Mouse (Mus musculus): Measurements from ENCODE around the gene Dpf2.

The Dpf2 gene

DNA sequence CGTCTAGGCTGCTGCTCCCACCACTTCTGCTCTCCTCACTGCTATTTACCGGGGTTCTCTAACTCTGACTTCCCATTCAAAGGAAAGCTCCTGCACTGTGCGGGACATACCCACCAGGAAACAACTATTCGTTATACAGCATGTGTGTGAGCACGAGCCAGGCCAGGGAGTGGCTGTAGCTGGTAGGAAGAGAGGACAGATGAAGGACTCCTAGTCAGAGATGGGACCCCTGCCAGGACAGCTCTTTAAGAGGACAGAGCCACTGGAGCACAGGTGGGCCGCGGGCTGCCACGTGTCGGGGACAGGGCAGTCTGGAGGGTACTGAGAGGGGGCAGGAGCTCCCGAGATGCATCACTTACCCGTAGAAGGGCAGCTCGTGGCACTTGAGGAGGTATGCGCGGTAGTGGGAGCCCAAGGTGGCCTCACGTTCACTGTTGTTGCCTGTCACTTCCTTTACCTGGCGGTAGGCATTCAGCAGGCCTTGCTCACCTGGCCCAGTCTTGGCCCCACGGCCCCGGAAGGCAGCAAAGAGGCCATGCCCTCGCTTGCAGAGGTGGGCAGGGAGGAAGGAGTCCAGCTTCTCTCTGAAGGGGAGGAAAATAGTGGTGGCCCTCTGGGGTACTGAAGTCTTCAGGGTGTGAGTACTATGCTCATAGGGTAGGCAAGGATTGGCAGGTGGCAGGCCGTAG is 48.0 kb downstream of the Dpf2 start:
- DNase-seq (ENCODE audit: low spot score in 2 of 2), result no peak

DNA sequence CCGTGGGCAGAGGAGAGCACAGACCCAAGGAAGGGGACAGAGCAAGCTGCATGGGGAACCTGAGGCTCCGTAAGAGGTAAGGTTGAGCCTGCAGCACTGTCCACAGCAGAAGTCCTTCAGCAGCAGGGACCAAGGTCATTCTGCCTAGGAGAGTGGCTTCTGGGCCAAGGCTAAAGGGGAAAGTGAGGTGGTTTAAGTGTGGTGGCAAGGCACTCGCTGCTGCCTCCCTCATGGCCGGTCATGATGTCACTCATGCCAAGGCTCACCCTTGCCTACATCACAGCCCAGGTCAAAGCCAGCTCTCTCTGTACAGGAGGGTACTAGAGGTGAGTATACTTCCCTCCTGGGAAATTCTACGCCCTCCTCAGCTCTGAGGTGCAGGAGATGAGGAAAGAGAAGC is 49.0 kb downstream of the Dpf2 start:
- no peak for DNase-seq (ENCODE audit: low spot score in 2 of 2)

DNA sequence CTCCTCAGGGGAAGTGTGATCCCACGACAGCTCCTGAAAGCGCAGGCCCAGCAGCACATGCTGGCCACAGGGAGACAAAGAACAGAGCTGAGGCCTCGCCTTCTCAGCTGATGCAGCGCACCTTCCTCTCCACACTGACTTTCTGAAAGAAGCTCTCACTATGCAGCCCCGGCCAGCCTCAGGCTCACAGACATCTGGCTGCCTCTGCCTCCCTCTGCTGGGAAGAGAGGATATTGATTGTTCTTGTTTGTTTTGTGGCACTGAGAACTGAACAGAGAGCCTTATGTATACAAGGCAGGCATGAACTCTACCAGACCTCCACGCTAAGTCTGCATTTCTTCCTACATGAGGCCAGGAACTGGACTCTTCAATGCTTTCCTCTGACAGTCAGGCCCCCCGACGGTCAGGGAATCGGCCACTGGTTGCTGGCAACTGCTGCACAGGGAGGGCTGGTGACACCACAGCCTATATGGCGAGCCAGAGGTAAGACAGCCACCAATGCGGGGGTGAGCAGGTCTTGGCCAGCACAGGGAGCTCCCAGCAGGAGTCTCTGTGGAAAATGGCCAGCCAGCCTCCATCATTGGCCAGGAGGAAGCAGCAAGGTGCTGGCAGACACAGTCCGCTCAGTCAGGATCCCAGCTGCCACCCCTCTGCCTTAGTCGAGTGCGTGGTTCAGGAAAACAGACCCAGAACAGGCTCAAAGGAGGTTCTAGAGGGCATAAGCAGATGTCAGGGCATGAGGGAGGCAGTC is 50.3 kb downstream of the Dpf2 start:
- no peak for DNase-seq (ENCODE audit: low spot score in 2 of 2)

DNA sequence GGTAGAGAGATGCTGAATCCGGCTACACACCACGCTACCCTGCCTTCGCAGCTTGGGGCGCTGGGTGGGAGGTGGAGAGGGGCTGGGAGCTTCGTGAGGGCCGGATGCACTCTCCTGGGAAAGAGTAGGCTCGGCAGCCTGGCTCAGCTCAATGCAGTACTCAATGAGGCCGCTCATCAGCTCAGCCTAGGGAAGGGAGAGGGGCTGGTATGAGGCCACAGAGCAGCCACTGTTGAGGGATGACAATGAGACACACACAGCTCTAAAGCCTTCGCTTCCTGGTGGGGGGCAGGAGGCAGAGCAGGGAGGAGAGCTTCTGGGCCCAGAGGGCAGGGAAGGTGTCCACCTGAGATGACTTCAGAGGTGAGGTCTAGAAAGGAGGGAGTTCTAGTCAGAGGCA is 56.2 kb downstream of the Dpf2 start:
- DNase-seq (ENCODE audit: low spot score in 2 of 2), result no peak

DNA sequence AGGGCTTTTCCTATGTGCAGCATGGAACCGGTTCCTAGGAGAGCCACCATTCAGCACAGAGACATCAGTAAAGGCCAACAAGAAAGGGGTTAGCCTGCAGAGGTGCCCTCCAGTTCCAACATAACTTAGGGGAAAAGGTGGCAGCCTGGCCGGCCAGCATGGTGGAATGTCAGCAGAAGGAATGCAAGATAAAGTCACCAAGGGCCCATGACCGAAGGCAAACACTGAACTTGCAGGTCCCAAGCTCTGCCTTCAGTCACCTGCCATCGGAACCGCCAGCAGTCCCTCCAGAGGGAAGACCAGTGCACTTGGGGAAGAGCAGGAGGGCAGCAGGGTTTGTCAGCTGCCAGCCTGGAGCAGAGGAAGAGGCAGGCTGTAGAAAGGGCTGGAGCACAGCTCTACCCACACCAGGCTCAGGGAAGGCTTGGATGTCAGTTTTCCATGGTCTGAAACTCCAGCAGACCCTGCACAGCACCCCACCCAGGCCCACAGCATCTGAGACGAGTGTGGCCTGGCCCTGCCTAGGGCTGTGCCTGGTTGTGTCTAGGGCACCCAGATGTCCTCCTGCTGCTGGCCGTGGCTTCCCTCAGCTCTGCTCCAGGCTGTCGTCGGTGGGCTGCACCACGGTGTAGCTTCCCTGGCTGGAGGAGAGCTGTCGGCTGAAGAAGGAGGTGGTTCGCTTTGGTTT is 60.6 kb downstream of the Dpf2 start:
- no peak for DNase-seq (ENCODE audit: low spot score in 2 of 2)

DNA sequence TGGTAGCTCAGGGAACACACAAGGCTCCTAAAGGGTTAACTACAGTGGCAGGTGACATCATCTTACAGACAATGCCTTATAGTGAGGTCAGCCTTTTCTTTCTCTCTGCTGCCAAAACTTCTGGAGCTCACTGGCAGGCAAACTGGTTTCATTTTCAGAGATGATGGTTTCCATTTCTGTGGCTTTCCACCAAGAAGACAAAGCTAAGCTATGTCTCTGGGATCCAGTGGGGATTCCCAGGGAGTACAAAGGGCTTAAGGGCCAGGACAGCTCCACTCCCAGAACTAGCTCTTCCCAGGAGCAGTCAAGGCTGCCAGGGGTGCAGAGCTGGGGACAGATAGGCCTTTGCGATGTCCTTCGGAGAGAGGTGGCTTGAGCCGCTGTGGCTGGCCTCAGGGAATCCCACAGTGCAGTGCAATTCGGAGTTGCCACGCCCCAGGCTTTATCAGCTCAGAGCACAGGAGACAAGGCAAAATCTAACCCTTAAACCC is 61.3 kb downstream of the Dpf2 start:
- no peak for DNase-seq (ENCODE audit: low spot score in 2 of 2)

DNA sequence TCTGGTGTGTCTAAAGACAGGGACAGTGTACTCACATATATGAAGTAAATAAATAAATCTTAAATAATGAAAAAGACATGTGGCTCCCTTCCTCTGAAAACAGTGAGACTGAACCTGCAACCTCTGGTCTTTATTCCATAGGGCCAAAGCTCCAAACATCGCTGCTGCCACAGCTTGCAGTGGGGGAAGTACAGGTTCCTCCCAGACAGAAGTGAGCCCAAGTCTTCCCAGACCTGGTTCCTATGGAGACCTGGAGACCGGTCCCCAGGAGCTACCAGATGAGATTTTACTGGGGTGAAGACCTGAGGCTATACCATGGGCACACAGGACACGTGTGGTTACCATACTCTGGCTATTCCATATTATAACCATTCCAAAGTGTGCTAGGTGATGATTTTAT is 62.0 kb downstream of the Dpf2 start:
- no peak for DNase-seq (ENCODE audit: low spot score in 2 of 2)

DNA sequence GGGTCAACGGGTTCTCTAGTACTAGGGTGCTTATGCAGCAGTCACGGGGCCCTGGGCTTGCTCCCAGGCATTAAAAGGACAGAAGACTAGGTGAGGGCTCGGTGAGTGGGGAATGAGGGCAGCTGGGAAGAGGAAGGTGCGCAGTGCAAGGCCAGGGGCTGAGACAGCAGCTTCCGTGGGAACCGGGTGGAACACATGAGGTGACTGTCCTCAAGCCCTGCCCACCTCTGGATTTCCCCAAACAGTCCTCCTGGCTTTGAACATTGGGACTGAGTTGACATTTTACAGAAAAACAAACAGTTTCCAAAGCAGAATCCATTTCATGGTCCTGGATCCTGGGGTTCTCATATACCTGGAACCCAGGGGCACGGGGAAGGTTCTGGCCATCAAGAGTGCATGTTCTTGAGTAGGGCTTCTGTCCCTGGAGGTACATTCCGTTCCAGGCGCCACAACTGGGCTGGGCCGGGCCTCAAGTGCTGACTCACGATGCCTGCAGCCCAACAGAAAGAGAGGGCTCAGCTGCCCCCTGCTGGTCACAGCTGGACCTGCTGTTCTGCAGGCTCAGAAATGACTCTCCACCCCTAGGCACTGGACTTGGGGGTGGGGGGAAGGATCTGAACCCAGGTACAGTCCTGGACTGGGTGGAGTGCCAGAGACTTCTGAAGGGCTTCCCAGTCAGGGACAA is 62.8 kb downstream of the Dpf2 start:
- peak; percentile 93 for DNase-seq (ENCODE audit: low spot score in 2 of 2)

DNA sequence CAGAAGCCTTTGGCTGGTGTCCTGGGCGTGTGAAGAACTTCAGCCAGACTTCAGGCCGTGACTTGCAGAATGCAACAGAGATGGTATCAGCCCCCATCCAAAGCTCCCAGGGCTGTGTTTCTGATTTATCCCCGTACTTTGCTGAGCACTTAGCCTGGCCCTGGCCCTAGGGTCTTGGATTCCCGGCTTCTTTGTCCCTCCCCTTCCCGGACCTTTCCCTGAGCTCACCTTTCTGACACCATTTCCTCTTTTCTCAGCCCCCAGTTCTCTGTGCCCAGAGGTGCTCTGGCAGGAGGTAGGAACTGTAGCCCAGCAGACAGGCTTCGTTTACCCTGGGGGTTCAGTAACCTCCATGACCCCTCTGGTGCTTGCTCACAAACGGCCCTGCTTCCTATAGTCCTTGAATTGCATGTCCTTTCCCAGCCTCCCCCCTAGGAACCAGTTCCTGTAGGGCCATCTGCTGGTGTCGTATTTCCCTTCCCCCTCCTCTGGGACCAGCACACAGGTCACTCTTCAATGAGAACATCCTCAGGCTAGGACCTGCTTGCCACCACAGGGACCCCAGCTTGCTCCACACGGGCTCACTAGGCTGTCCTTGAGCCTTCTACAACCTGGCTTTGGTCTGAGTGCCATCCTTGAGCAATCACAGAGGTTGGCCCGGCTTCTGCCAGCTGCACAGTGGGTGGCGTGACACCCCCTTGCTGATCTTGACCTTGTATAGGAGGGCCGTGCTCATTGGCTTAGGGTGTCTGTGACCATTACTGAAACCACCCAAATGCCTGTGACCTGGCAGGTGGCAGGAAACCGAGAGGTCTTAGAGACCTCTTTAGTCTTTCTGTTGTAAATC is 63.8 kb downstream of the Dpf2 start:
- no peak for DNase-seq (ENCODE audit: low spot score in 2 of 2)

DNA sequence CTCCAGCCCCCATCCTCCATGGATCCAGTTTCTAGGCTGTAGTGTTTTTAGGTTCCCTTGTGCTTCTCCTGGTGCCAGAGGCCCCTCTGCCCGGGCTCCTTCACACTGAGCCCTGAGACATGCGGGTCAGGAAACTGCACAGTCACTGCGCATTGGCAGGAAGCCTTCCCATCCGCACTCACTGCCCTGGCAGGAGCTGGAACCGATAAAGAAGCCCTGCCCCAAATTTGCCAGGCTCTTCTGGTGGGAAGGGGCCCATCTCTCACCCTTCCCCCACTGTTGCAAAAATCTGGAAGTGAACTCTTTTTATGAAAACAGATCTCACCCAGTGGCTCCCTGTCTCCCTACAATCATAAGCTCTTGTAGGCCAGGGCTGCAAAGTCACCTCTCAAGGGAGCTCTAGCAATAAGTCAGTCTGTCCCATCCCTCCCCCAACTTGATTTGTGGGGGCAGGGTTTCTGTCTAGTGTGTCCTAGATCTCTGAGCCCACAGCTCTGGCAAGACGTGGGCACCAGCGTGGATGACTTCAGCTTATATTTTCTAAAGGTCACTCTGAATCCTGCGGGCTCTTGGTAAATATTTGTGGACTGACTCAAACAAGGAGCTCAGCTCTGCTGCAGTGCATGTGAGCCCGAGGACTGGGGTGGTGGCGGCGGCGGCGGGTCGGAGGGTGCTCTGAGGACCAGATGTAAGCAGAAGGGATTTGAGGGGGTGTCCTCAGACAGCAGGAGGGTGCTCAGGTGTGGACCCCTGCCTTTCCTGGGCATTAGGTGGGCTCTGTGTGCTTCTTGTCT is 64.6 kb downstream of the Dpf2 start:
- no peak for DNase-seq (ENCODE audit: low spot score in 2 of 2)

DNA sequence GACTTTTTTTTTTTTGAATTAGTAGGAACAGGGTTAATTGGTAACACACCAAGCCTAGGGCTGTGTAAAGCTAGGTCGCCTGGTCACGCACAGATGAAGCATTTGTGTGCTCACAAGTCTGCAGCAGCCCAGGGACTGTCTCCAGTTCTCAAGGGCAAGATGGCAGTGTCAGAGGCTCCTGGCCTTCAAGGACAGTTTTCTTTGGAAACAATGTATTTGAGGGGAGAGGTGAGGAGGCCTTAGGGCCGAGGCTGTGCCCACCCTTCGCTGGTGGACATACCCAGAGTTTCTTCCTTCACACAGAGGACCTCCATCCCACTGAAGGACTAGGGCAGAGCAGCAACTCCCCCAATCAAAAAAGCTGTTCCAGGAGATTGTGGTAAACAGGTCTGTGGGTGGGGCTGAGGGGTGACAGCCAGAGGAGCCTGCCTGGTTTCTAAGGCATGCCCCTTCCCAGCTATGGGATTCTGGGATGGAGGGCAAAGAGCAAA is 65.5 kb downstream of the Dpf2 start:
- no peak for DNase-seq (ENCODE audit: low spot score in 2 of 2)

DNA sequence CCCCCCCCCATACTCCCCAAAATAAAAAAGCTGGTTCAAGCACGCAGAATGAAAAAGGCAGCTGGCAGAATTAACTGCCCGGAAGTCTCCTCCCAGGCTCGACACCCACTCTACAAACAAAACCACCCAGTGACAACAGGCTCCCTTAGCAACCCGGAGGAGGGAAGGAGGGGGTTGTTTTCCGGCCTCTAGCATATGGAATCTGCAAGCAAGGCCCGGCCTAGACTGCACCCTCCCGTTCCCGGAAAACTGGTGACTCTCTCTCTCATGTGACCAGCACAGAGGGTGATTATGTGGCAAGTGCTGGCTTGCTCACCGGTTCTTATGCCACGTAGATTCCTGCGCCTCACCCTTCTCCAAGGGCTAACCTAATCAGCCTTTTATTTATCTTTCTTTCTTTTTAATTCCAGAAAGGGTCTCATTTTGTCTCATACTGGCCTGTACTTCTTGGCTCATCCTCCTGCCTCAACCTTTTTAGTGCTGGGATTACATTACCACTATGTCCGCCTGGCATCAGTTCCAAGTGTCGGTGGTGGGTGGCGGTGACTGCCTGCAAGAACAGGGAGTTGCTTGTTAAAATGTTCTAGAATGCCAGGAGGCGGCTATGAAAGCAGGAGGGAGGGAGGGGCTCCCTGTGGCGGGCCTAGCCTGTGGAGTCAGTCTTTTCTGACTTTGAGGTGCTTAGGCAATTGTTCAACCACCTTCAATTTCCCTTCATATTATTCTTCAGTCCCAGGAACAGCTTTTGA is 66.1 kb downstream of the Dpf2 start:
- peak; percentile 59 to 80 for DNase-seq (ENCODE audit: low spot score in 2 of 2)

All from frontal cortex, postnatal 25 days (tissue).